Mouse (Mus musculus) bone marrow, adult 2 months (tissue): ENCODE measurements around the gene Zwilch. TPM values are rescaled to one million over a fixed set of nuclear protein-coding genes. Genes with fewer than 3 reads are reported as not detected.
"Not testable (repeated sequence)": the region's sequence is repeated elsewhere in the genome, so short reads cannot be mapped to it uniquely, and the experiment has no call there.

Experiments
- H3K27ac ChIP-seq: fragments of 200-500 bp; 2 replicates; pipeline ENCODE4 v1.5.1; 2012; ENCODE audit warnings: low read depth, mild to moderate bottlenecking, control low read depth, inconsistent platforms, low read length; ENCODE audit not compliant: control insufficient read depth, poor library complexity, insufficient read depth
- H3K4me1 ChIP-seq: fragments of 200-500 bp; 2 replicates; pipeline ENCODE4 v1.6.1; 2011; ENCODE audit warnings: low read length; ENCODE audit not compliant: control insufficient read depth, insufficient read depth
- H3K4me3 ChIP-seq: fragments of 200-500 bp; replicated peaks from 2 replicates; pipeline ENCODE3; 2011; ENCODE audit warnings: mild to moderate bottlenecking, low read depth, low read length, control low read depth; ENCODE audit not compliant: control insufficient read depth
- CTCF ChIP-seq: fragments of 200-500 bp; IDR thresholded peaks from 2 replicates; pipeline ENCODE4 v1.5.1; 2011; ENCODE audit warnings: low read length, control low read depth; ENCODE audit not compliant: control insufficient read depth, insufficient read depth
- POLR2A ChIP-seq: fragments of 200-500 bp; IDR thresholded peaks from 2 replicates; pipeline ENCODE4 v1.6.1; 2011; ENCODE audit warnings: low read depth, mild to moderate bottlenecking, control low read depth, low read length, borderline replicate concordance; ENCODE audit not compliant: control insufficient read depth
- WGBS: fragments of 180-500 bp; shearing (Covaris S2); methylation state at CpG from one replicate; pipeline ENCODE4 v1.1.7; 2018; 5-methylcytosine and 5-hydroxymethylcytosine counted together
- polyA plus RNA-seq: library from polyadenylated mRNA; stranded (reverse); fragments of >200 nt; gene quantifications from 2 replicates; pipeline ENCODE4 v1.2.4, GENCODE M21; 2011; ENCODE audit warnings: low replicate concordance; ENCODE audit not compliant: missing spikeins, insufficient read depth, insufficient read length

The Zwilch gene
- polyA plus RNA-seq, 1 experiment: 29.9 TPM

DNA sequence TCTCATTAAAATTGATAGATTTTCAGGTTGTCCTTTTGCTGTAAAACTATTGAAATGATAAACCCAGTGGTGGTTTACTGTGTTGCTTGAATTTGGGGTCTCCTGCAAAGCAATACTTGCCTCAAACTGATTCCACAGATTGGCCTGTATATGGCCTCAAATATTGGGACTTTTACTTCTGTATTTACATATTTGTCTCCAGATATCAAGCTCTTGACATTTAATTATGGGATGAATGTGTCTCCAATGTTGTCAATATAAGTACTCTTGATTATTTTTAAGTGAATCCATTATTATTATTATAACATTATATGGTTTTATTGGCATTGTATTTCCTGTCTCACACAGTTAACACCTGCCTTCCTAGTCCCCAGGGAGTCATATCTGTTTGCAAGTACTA is 1.4 kb upstream of the Zwilch start:
- no peaks in the 10 kb centered on the region; the same call in 1 of the 2 replicates for H3K4me1 ChIP-seq
- H3K27ac ChIP-seq: no peak overlapping the region
- TF ChIP-seq POLR2A (no peak), CTCF (no peak)
- no peak overlapping the region for H3K4me3 ChIP-seq

DNA sequence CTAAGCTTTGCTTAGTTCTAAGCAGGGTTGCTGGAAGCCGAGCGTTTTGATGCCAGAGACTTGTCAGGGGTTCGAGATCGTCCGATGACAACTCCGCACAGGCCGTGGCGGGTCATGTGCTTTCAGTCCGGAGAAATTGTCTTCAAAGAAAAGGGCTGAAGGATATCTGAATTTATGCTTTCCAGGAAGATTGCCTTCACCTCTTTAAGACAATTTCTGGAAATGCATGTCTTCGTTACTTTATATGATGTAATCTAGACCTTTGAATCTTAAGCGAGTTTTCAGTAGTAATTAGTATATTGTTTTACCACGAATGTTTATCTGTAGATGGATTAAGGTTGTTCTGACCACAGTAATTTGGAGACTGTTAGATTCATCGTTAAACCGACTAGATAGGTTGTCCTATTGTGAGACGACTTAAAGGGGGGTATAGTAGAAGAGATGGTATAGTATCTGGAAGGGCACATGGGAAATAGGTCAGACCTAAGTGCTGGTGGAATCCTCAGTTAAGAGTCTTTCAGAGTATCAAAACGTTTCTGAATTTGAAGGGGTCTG is 839 bp upstream of the Zwilch start:
- TF ChIP-seq POLR2A (no peak), CTCF (no peak)
- under 1% methylated on average over 16 of the region's 16 CpGs for WGBS

DNA sequence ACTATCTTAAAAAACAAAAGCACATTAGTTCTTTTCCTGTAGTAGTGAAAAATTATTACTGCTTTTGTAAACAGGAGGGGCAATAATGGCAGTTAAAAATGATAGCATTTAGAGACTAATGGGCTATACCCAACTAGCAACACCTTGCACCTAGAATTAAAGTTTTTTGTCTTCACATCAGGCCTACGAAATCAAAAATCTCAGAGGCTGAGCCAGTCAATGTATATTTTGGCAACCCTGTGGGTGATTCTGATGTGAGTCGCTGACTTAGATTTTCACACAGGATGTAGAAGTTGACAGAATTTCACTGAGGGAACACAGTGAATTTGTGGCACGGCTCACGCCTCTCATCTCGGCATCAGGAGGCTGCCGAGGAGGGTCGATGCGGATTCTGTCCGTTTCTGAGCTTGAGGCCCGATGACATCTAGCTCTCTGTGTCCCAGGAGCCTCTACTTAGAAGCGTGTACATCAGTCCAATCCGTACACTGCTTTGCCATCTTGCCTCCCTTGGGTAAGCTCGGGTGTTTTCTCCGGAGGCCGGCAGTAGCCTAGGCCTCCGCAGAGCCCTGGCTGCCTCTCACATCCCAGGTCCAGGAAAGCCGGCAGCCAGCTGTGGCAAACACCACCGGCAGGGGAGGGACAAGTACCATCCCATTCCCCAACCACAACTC is 624 bp downstream of the Zwilch start:
- peak overlapping the region; percentile 55 for H3K27ac ChIP-seq
- no peaks in the 10 kb centered on the region; the same call in 1 of the 2 replicates for H3K4me1 ChIP-seq
- 3% methylated on average over 18 of the region's 18 CpGs for WGBS
- H3K4me3 ChIP-seq: peak overlapping the region; percentile 92
- TF ChIP-seq CTCF (no peak), POLR2A (no peak)

More for the DNA sequence above, 839 bp upstream of the Zwilch start:
- peak overlapping the region; percentile 44 for H3K27ac ChIP-seq
- H3K4me1 ChIP-seq: no peaks in the 10 kb centered on the region; the same call in 1 of the 2 replicates
- H3K4me3 ChIP-seq: peak overlapping the region; percentile 92

DNA sequence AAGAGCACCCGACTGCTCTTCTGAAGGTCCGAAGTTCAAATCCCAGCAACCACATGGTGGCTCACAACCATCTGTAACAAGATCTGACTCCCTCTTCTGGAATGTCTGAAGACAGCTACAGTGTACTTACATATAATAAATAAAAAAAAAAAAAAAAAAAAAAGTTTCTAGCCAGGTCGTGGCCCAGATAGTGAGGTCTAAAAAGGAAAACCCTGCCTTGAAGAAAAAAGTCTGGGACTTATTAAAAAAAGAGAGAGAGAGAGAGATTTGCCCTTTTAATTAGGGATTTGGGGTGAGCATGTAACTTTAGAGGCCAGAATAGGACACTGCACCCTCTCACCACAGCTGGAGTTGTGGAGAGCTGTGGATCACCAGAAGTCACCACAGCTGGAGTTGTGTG is 2.9 kb downstream of the Zwilch start:
- not testable (repeated sequence) for H3K27ac ChIP-seq, H3K4me1 ChIP-seq, H3K4me3 ChIP-seq
- WGBS: 78% methylated on average over 3 of the region's 3 CpGs

DNA sequence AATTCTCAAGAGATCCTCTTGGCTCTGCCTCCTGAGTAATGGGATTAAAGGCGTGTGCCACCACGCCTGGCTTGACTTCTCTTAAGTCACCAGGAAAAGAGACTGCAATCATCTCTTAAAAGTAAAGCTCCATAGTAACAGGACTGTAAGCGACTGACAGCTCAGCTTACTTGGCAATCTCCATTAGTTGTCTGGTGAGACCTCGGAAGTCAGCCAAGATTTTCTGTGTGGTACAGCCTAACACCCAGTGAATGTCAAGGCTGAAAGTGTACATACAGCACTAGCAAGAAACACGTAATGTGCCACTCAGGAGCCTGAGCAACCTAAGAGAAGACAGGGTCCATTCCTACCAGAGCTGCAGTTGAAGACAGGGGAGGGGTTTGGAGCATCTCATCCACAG is 12.4 kb downstream of the Zwilch start:
- no peak overlapping the region for H3K27ac ChIP-seq
- H3K4me3 ChIP-seq: no peak overlapping the region
- 91% methylated on average over 5 of the region's 5 CpGs for WGBS
- no peak for TF ChIP-seq CTCF
- no peak for TF ChIP-seq POLR2A
- H3K4me1 ChIP-seq: no peaks in the 10 kb centered on the region

DNA sequence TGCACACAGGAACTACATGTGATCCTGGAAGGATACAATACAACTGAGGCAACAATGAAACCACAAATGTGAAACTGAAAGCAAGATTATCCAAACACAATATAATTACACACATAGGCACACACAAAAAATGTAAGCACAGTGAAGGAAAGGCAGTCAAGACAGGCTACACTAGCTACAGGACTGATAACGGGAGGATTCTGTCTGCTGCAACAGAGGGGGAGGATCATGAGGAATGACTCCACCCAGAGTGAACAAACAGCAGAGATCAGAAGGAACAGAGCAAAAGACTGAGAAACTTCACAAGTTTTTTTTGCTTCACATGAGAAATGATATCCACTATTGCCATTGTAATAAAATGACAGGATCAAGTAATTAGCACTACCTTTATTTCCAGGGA is 16.3 kb downstream of the Zwilch start:
- 60% methylated on average over 1 of the region's 1 CpGs for WGBS
- H3K4me3 ChIP-seq: no peak overlapping the region
- H3K4me1 ChIP-seq: no peaks in the 10 kb centered on the region
- no peak overlapping the region for H3K27ac ChIP-seq
- TF ChIP-seq CTCF: no peak
- TF ChIP-seq POLR2A: no peak

DNA sequence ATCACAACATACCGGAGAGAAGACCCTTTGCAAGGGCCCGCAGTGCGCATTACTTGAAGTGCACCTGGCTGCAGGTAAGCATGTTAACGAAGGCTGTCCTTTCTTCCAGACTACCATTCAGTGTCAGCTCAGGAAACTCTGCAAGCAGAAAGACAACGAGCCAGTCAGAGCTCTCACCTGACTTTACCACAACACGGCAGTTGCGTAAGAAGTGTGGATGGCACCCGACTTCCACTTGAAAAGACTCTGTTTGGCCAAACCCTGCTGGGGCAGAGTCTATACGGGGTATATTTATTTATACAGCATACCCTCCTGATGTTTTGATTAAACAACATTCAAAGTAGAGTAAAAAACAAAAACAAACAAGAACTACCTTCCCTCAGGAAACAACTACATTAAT is 33.0 kb downstream of the Zwilch start:
- no peak overlapping the region for H3K27ac ChIP-seq
- no peaks in the 10 kb centered on the region for H3K4me1 ChIP-seq
- no peak overlapping the region for H3K4me3 ChIP-seq
- TF ChIP-seq POLR2A (no peak), CTCF (no peak)
- WGBS: 49% methylated on average over 9 of the region's 9 CpGs

DNA sequence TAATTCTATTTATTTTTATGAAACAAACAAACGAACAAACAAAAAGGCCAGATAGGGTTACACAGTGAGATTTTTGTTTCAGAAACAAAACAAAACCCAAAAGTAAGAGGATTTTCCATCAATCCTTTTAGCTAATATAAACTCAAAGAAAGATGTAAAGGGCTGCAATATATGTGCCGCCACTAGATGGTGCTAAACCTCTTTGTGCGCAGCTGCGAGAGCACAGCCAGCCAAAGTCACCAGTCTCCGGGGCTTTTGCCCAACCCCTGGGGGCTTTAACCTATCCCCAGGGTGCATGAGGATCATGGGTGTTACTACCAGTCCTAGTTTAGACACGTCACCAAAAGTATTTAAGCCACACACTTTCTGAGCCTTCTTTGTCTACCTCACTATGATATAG is 34.0 kb downstream of the Zwilch start:
- WGBS: 3% methylated on average over 6 of the region's 6 CpGs
- not testable (repeated sequence) for H3K4me1 ChIP-seq, H3K4me3 ChIP-seq, H3K27ac ChIP-seq
- TF ChIP-seq CTCF: peak; percentile 60

DNA sequence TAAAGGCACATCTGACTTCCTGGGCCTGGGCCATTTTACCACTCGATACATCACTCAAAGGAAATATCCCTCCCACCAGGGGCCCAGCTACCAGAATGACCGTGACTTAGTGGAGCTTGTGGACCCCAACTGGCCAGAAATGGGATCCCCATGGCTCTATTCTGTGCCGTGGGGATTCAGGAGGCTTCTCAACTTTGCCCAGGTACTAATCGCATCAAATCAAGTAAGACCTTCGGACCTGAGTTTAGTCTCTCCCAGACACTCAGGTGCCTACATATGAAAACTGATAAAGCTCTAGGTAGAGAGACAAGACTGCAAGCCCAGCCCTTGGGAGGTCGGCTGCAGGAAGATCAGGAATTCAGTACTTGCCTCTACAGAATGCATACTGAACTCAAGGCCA is 41.3 kb downstream of the Zwilch start:
- no peaks in the 10 kb centered on the region for H3K4me1 ChIP-seq
- 87% methylated on average over 6 of the region's 6 CpGs for WGBS
- TF ChIP-seq POLR2A: no peak
- TF ChIP-seq CTCF: no peak

DNA sequence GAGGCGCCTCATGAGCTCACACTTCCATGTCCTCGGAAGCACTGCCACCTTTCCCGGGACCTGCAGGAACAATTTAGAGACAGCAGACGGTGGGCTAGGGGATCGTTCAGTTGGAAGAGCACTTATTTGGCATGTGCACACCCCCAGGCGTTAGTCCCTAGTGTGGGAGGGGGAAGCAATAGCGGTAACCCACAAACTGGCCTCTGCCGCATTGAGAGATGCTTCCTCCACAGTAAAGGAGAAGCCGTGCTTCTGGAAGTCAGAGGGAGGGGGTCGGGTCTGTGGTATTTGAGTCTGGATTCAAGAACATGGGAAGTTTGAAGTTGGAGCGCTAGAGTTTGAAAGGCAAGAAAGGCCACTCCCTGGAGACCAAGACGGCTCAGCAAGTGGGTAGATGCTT is 46.8 kb downstream of the Zwilch start:
- Histone ChIP-seq H3K27ac (no peak overlapping the region), H3K4me1 (no peaks in the 10 kb centered on the region), H3K4me3 (no peak overlapping the region)
- TF ChIP-seq POLR2A: no peak
- no peak for TF ChIP-seq CTCF
- WGBS: 24% methylated on average over 12 of the region's 12 CpGs

More for the DNA sequence above, 41.3 kb downstream of the Zwilch start:
- H3K4me3 ChIP-seq: no peak overlapping the region
- H3K27ac ChIP-seq: no peak overlapping the region
